Mouse (Mus musculus) MEL (cell line): Measurements from ENCODE around the gene Dusp19. TPM values are rescaled to one million over a fixed set of nuclear protein-coding genes. Genes with fewer than 3 reads are reported as not detected.

Experiments used
- DNase-seq: peaks from one replicate; pipeline ENCODE4 v3.0.0; 2011; ENCODE audit warnings: low read depth, low spot score
- H3K27ac ChIP-seq: 2 replicates; pipeline ENCODE4 v1.5.1; 2012; ENCODE audit warnings: low read depth, mild to moderate bottlenecking, control low read depth, low read length, moderate library complexity; ENCODE audit not compliant: control insufficient read depth
- H3K27me3 ChIP-seq, 2 experiments: fragments of 150-350 bp in 1 of 2; sonication (generic) in 1 of 2; 2 replicates each; pipeline ENCODE4 v1.6.1; 2012; ENCODE audit warnings: low read length in 2 of 2, mild to moderate bottlenecking in 2 of 2, improper control_type of control experiment in 1 of 2, moderate library complexity in 1 of 2; ENCODE audit not compliant: insufficient read depth in 2 of 2, control insufficient read depth in 1 of 2
- H3K36me3 ChIP-seq, 2 experiments: 2 replicates each; pipeline ENCODE4 v1.6.1; 2012 to 2014; ENCODE audit warnings: low read length in 2 of 2, improper control_type of control experiment in 1 of 2, inconsistent platforms in 1 of 2, mild to moderate bottlenecking in 1 of 2; ENCODE audit not compliant: insufficient read depth in 2 of 2, control insufficient read depth in 1 of 2
- H3K4me1 ChIP-seq, 2 experiments: fragments of 150-350 bp in 1 of 2; sonication (generic) in 1 of 2; 2 replicates each; pipeline ENCODE4 v1.6.1; 2012; ENCODE audit warnings: low read length in 2 of 2, improper control_type of control experiment in 1 of 2, mild to moderate bottlenecking in 1 of 2; ENCODE audit not compliant: insufficient read depth in 2 of 2, control insufficient read depth in 1 of 2
- H3K4me3 ChIP-seq, 2 experiments: fragments of 150-350 bp in 1 of 2; sonication (generic) in 1 of 2; 2 replicates each; pipeline ENCODE4 v1.5.1; 2012; ENCODE audit warnings: low read depth in 2 of 2, low read length in 2 of 2, mild to moderate bottlenecking in 2 of 2, moderate library complexity in 2 of 2, control low read depth in 1 of 2, improper control_type of control experiment in 1 of 2; ENCODE audit not compliant: control insufficient read depth in 1 of 2, insufficient read depth in 1 of 2
- H3K79me2 ChIP-seq: 2 replicates; pipeline ENCODE4 v1.6.1; 2012; ENCODE audit warnings: mild to moderate bottlenecking, low read length, moderate library complexity; ENCODE audit not compliant: control insufficient read depth, poor library complexity, insufficient read depth
- H3K9ac ChIP-seq: 2 replicates; pipeline ENCODE4 v1.6.1; 2012; ENCODE audit warnings: low read depth, mild to moderate bottlenecking, control low read depth, low read length, moderate library complexity; ENCODE audit not compliant: control insufficient read depth, poor library complexity, severe bottlenecking
- H3K9me3 ChIP-seq: fragments of 150-350 bp; sonication (generic); replicated peaks from 2 replicates; pipeline ENCODE4 v1.6.1; 2012; ENCODE audit warnings: mild to moderate bottlenecking, low read length, improper control_type of control experiment, moderate library complexity; ENCODE audit not compliant: insufficient read depth
- CHD1 ChIP-seq: IDR thresholded peaks from 2 replicates; pipeline ENCODE4 v1.6.1; 2012; ENCODE audit warnings: low read depth, mild to moderate bottlenecking, inconsistent platforms, low read length, improper control_type of control experiment
- CTCF ChIP-seq, 3 experiments: IDR thresholded peaks in 2 of 3; conservative IDR thresholded peaks in 1 of 3; 2 replicates each; pipeline ENCODE4 v1.5.1; 2011 to 2012; ENCODE audit warnings: low read length in 3 of 3, low read depth in 2 of 3, mild to moderate bottlenecking in 2 of 3, improper control_type of control experiment in 1 of 3, inconsistent platforms in 1 of 3, mixed read lengths in 1 of 3, moderate library complexity in 1 of 3; ENCODE audit not compliant: control insufficient read depth in 1 of 3, insufficient read depth in 1 of 3, poor library complexity in 1 of 3, severe bottlenecking in 1 of 3
- E2F4 ChIP-seq: IDR thresholded peaks from 2 replicates; pipeline ENCODE4 v1.6.1; 2011; ENCODE audit warnings: low read depth, low read length, improper control_type of control experiment, borderline replicate concordance
- ELF1 ChIP-seq: IDR thresholded peaks from 2 replicates; pipeline ENCODE4 v1.6.1; 2014; ENCODE audit warnings: low read depth, mild to moderate bottlenecking, inconsistent platforms, low read length, improper control_type of control experiment, moderate library complexity
- EP300 ChIP-seq, 2 experiments: IDR thresholded peaks; 2 replicates each; pipeline ENCODE4 v1.6.1; 2011; ENCODE audit warnings: improper control_type of control experiment in 2 of 2, low read length in 2 of 2, low read depth in 1 of 2, mild to moderate bottlenecking in 1 of 2
- ETS1 ChIP-seq: IDR thresholded peaks from 2 replicates; pipeline ENCODE4 v1.6.1; 2012; ENCODE audit warnings: low read depth, mild to moderate bottlenecking, inconsistent platforms, low read length, improper control_type of control experiment, moderate library complexity
- GABPA ChIP-seq: IDR thresholded peaks from 2 replicates; pipeline ENCODE4 v1.6.1; 2012; ENCODE audit warnings: low read depth, mild to moderate bottlenecking, inconsistent platforms, low read length, improper control_type of control experiment, moderate library complexity
- GATA1 ChIP-seq: IDR thresholded peaks from 2 replicates; pipeline ENCODE4 v1.6.1; 2011; ENCODE audit warnings: low read depth, low read length, improper control_type of control experiment
- HCFC1 ChIP-seq: IDR thresholded peaks from 2 replicates; pipeline ENCODE4 v1.6.1; 2012; ENCODE audit warnings: low read depth, mild to moderate bottlenecking, inconsistent platforms, low read length, improper control_type of control experiment, moderate library complexity
- MAFK ChIP-seq: IDR thresholded peaks from 2 replicates; pipeline ENCODE4 v1.6.1; 2011; ENCODE audit warnings: low read depth, mild to moderate bottlenecking, low read length, improper control_type of control experiment, borderline replicate concordance
- MAZ ChIP-seq: IDR thresholded peaks from 2 replicates; pipeline ENCODE4 v1.6.1; 2012; ENCODE audit warnings: low read depth, mild to moderate bottlenecking, inconsistent platforms, low read length, improper control_type of control experiment
- MEF2A ChIP-seq: IDR thresholded peaks from 2 replicates; pipeline ENCODE4 v1.6.1; 2014; ENCODE audit warnings: low read depth, mild to moderate bottlenecking, inconsistent platforms, low read length, improper control_type of control experiment; ENCODE audit not compliant: poor library complexity, insufficient replicate concordance, severe bottlenecking; ENCODE audit errors: extremely low read depth
- MXI1 ChIP-seq: IDR thresholded peaks from 2 replicates; pipeline ENCODE4 v1.6.1; 2011; ENCODE audit warnings: mild to moderate bottlenecking, low read depth, low read length, improper control_type of control experiment
- MYB ChIP-seq: IDR thresholded peaks from 2 replicates; pipeline ENCODE4 v1.6.1; 2011; ENCODE audit warnings: mild to moderate bottlenecking, low read depth, low read length, improper control_type of control experiment
- NELFE ChIP-seq: IDR thresholded peaks from 2 replicates; pipeline ENCODE4 v1.6.1; 2011; ENCODE audit warnings: low read depth, low read length, improper control_type of control experiment
- NRF1 ChIP-seq: IDR thresholded peaks from 2 replicates; pipeline ENCODE4 v1.6.1; 2014; ENCODE audit warnings: low read depth, mild to moderate bottlenecking, inconsistent platforms, low read length, improper control_type of control experiment, moderate library complexity; ENCODE audit not compliant: poor library complexity, insufficient read depth, severe bottlenecking
- POLR2A ChIP-seq, 2 experiments: IDR thresholded peaks; 2 replicates each; pipeline ENCODE4 v1.6.1; 2011 to 2012; ENCODE audit warnings: low read length in 2 of 2, mild to moderate bottlenecking in 2 of 2, control low read depth in 1 of 2, improper control_type of control experiment in 1 of 2, low read depth in 1 of 2, moderate library complexity in 1 of 2; ENCODE audit not compliant: control insufficient read depth in 1 of 2, insufficient read depth in 1 of 2, poor library complexity in 1 of 2
- POLR2AphosphoS2 ChIP-seq: IDR thresholded peaks from 2 replicates; pipeline ENCODE4 v1.6.1; 2011; ENCODE audit warnings: low read length, improper control_type of control experiment
- POLR2AphosphoS5 ChIP-seq: IDR thresholded peaks from 2 replicates; pipeline ENCODE4 v1.6.1; 2012; ENCODE audit warnings: low read depth, borderline replicate concordance, mild to moderate bottlenecking, inconsistent platforms, low read length, moderate library complexity, mixed read lengths
- RAD21 ChIP-seq: IDR thresholded peaks from 2 replicates; pipeline ENCODE4 v1.6.1; 2011; ENCODE audit warnings: mild to moderate bottlenecking, low read depth, low read length, improper control_type of control experiment
- RCOR1 ChIP-seq: IDR thresholded peaks from 2 replicates; pipeline ENCODE4 v1.6.1; 2012; ENCODE audit warnings: low read depth, mild to moderate bottlenecking, inconsistent platforms, low read length, improper control_type of control experiment
- SIN3A ChIP-seq: IDR thresholded peaks from 2 replicates; pipeline ENCODE4 v1.6.1; 2012; ENCODE audit warnings: low read length, improper control_type of control experiment, inconsistent platforms
- SMC3 ChIP-seq: IDR thresholded peaks from 2 replicates; pipeline ENCODE4 v1.6.1; 2011; ENCODE audit warnings: low read depth, low read length, improper control_type of control experiment
- TBP ChIP-seq: IDR thresholded peaks from 2 replicates; pipeline ENCODE4 v1.8.0; 2011; ENCODE audit warnings: low read depth, low read length, improper control_type of control experiment
- TCF12 ChIP-seq: IDR thresholded peaks from 2 replicates; pipeline ENCODE4 v1.6.1; 2014; ENCODE audit warnings: low read depth, mild to moderate bottlenecking, inconsistent platforms, low read length, improper control_type of control experiment, moderate library complexity
- UBTF ChIP-seq: IDR thresholded peaks from 2 replicates; pipeline ENCODE4 v1.6.1; 2012; ENCODE audit warnings: low read depth, mild to moderate bottlenecking, inconsistent platforms, low read length, improper control_type of control experiment, moderate library complexity, borderline replicate concordance; ENCODE audit not compliant: insufficient read depth
- USF1 ChIP-seq: IDR thresholded peaks from 2 replicates; pipeline ENCODE4 v1.6.1; 2014; ENCODE audit warnings: low read depth, mild to moderate bottlenecking, inconsistent platforms, low read length, improper control_type of control experiment, moderate library complexity
- ZC3H11A ChIP-seq: IDR thresholded peaks from 2 replicates; pipeline ENCODE4 v1.6.1; 2012; ENCODE audit warnings: low read depth, mild to moderate bottlenecking, inconsistent platforms, low read length, improper control_type of control experiment
- ZKSCAN1 ChIP-seq: IDR thresholded peaks from 2 replicates; pipeline ENCODE4 v1.6.1; 2012; ENCODE audit warnings: low read depth, mild to moderate bottlenecking, inconsistent platforms, low read length, improper control_type of control experiment, moderate library complexity
- ZMIZ1 ChIP-seq: IDR thresholded peaks from 2 replicates; pipeline ENCODE4 v1.6.1; 2012; ENCODE audit warnings: low read depth, mild to moderate bottlenecking, inconsistent platforms, low read length, improper control_type of control experiment, moderate library complexity
- polyA plus RNA-seq, 2 experiments: library from polyadenylated mRNA; stranded (reverse) in 1 of 2; unstranded in 1 of 2; fragments of >175 nt in 1 of 2; fragments of >200 nt in 1 of 2; gene quantifications; 2 replicates each; pipeline versions ENCODE4 v1.2.1 to v1.2.4; 2012; ENCODE audit warnings: low replicate concordance in 2 of 2, low read depth in 1 of 2; ENCODE audit not compliant: insufficient read length in 2 of 2, insufficient read depth in 1 of 2, missing spikeins in 1 of 2
- total RNA-seq: library from RNA; depleted of rRNA; stranded (reverse); fragments of 300-350 nt; gene quantifications from 2 replicates; pipeline ENCODE4 v1.2.3, GENCODE M21; 2012

Gene Dusp19
- total and polyA plus RNA-seq, 3 experiments: 14.9 to 16.1 TPM; not detected in 1

- H3K4me1 ChIP-seq: no peaks in the 10 kb centered on the region
- TF ChIP-seq POLR2AphosphoS2 (no peak), RCOR1 (no peak), SIN3A (no peak), MEF2A (no peak), GABPA (no peak), RAD21 (no peak), ELF1 (no peak), SMC3 (no peak), MAZ (no peak), ETS1 (no peak), ZKSCAN1 (no peak), TCF12 (no peak), MXI1 (no peak), CHD1 (no peak), HCFC1 (no peak), TBP (no peak), UBTF (no peak), POLR2A (IDR thresholded peaks at IDR 0.05; ENCODE audit: control insufficient read depth in 1 of 2, insufficient read depth in 1 of 2, low read depth in 1 of 2, low read length in 2 of 2, poor library complexity in 1 of 2) (no peak), MAFK (no peak)
- H3K27ac ChIP-seq: no peak overlapping the region
- H3K79me2 ChIP-seq: no peaks in the 10 kb centered on the region
- DNase-seq: no peak
- H3K36me3 ChIP-seq: no peaks in the 10 kb centered on the region
- no peaks in the 10 kb centered on the region for H3K9me3 ChIP-seq
- no peak overlapping the region for H3K9ac ChIP-seq
- no peaks in the 10 kb centered on the region for H3K27me3 ChIP-seq
- H3K4me3 ChIP-seq: no peak overlapping the region
Observed at GRCm38 (mm10) chr2:80603771-80604426, 12.9 kb upstream of the Dusp19 start.

- TF ChIP-seq NELFE (no peak), CHD1 (no peak), ZMIZ1 (no peak), POLR2AphosphoS5 (no peak), MYB (no peak), USF1 (no peak), MEF2A (no peak), NRF1 (no peak), POLR2AphosphoS2 (no peak), GABPA (no peak), E2F4 (no peak), UBTF (no peak), TBP (no peak), CTCF (IDR thresholded peaks at IDR 0.05 in 2 of 3, conservative IDR thresholded peaks at IDR 0.05 in 1 of 3; ENCODE audit: control insufficient read depth in 1 of 3, insufficient read depth in 1 of 3, low read depth in 2 of 3, low read length in 3 of 3, poor library complexity in 1 of 3, severe bottlenecking in 1 of 3) (no peak), GATA1 (no peak), ZC3H11A (no peak), TCF12 (no peak), EP300 (IDR thresholded peaks at IDR 0.05; ENCODE audit: low read depth in 1 of 2, low read length in 2 of 2) (no peak), SIN3A (no peak), RCOR1 (no peak)
- no peak for DNase-seq
Observed at GRCm38 (mm10) chr2:80612286-80612685, 4.6 kb upstream of the Dusp19 start.

More at GRCm38 (mm10) chr2:80612286-80612685, 4.6 kb upstream of the Dusp19 start:
- H3K79me2 ChIP-seq: peaks cover 3% of the 10 kb centered on the region; the same call in 1 of the 2 replicates
- no peaks in the 10 kb centered on the region; a peak in 1 of 4 replicates for H3K27me3 ChIP-seq
- no peak overlapping the region for H3K27ac ChIP-seq
- H3K4me1 ChIP-seq: peaks cover 0 to 2% of the 10 kb centered on the region in 2 experiments; a peak in 2 of 4 replicates
- H3K9me3 ChIP-seq: no peaks in the 10 kb centered on the region
- H3K36me3 ChIP-seq: peaks cover 0 to 8% of the 10 kb centered on the region in 2 experiments; a peak in 2 of 4 replicates
- no peak overlapping the region for H3K4me3 ChIP-seq
- no peak overlapping the region for H3K9ac ChIP-seq
